8 mouse cellular contexts compared by ENCODE assay signal in the genomic region with DNA sequence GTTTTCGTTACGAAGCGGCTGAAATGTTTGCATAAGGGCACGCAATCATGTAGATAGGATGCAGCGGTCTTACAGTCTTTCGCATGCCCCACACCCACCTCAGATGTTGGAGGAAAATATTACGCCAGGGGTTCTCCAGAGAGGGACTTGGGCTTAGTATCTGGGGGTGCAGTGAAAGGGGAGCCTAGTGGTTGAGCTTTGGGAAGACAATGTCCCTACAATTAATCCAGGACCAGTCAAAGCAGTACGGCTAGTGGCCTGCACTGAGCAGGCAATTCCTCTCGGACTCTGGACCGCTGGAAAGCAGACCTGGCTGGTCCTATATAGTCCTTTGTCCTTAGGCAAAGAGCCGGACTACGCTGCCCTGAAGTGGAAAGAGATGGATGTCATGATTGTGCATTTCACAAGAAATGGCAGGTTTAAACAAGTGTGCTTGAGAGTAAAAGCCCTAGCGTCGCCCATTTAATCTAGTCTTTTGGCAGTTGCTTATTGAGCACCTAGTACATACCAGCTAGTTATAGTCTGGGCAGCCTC. TPM values are rescaled to one million over a fixed set of nuclear protein-coding genes. Genes with fewer than 3 reads are reported as not detected.
A peak's percentile ranks its signal among the peaks of the same experiment; 100 is the strongest.
DNase-seq lines count a peak whose midpoint lies in the region; ATAC-seq lines count a peak whose summit lies in the region.

No protein-coding gene starts in this region.

- WGBS in kidney, embryonic 14.5 days, result 32% methylated on average over 14 of the region's 14 CpGs
- WGBS in hindbrain, embryonic 12.5 days, result 33% methylated on average over 14 of the region's 14 CpGs
- 28% methylated on average over 14 of the region's 14 CpGs for WGBS in midbrain, embryonic 11.5 days

- H3K9me3 ChIP-seq in kidney, embryonic 14.5 days (ENCODE audit: control insufficient read depth, low read length), result no peaks in the 10 kb centered on the region
- H3K9me3 ChIP-seq in hindbrain, embryonic 12.5 days (replicated peaks), result no peaks in the 10 kb centered on the region
- H3K9me3 ChIP-seq in midbrain, embryonic 11.5 days (ENCODE audit: control insufficient read depth, low read length), result no peaks in the 10 kb centered on the region

- peak overlapping the region; percentile 73 for H3K4me3 ChIP-seq in kidney, embryonic 14.5 days (ENCODE audit: low read length)
- H3K4me3 ChIP-seq in hindbrain, embryonic 12.5 days, result peak overlapping the region; percentile 61
- peak overlapping the region; percentile 65 for H3K4me3 ChIP-seq in midbrain, embryonic 11.5 days (ENCODE audit: low read depth, low read length)

- no peak for DNase-seq in kidney, adult 11 months
- DNase-seq in MEL-GATA-1-ER (ENCODE audit: extremely low read depth, low read depth), result peak; percentile 16
- no peak for DNase-seq in midbrain, embryonic 11.5 days (ENCODE audit: low spot score, missing footprints)
- DNase-seq in urinary bladder, postnatal 25 days (ENCODE audit: low spot score), result no peak
- DNase-seq in adrenal gland, adult 8-10 months, result no peak
- no peak for DNase-seq in right cerebral cortex, adult 18-20 months

- H3K9ac ChIP-seq in kidney, embryonic 14.5 days (ENCODE audit: low read depth, low read length), result peak overlapping the region; percentile 53; the same call in 1 of the 2 replicates
- peak overlapping the region; percentile 66 for H3K9ac ChIP-seq in hindbrain, embryonic 12.5 days
- 0 out of 2 replicates have a peak overlapping the region, but pooled peaks have one; percentile 10 for H3K9ac ChIP-seq in midbrain, embryonic 11.5 days (ENCODE audit: low read length)

- peaks cover 21% of the 10 kb centered on the region for H3K36me3 ChIP-seq in kidney, embryonic 14.5 days (ENCODE audit: control insufficient read depth, insufficient read depth, low read length)
- H3K36me3 ChIP-seq in hindbrain, embryonic 12.5 days, result peaks cover 23% of the 10 kb centered on the region
- no peaks in the 10 kb centered on the region for H3K36me3 ChIP-seq in midbrain, embryonic 11.5 days (ENCODE audit: control insufficient read depth, insufficient read depth, low read length)

- no peak for ATAC-seq in kidney, embryonic 14.5 days (ENCODE audit: low FRiP score, low TSS enrichment)
- ATAC-seq in hindbrain, embryonic 12.5 days (ENCODE audit: low FRiP score), result peak; percentile 7
- no peak for ATAC-seq in midbrain, embryonic 11.5 days (ENCODE audit: low FRiP score)

- peak overlapping the region; percentile 82; the same call in 1 of the 2 replicates for H3K27ac ChIP-seq in kidney, embryonic 14.5 days (ENCODE audit: low read depth, low read length)
- H3K27ac ChIP-seq in hindbrain, embryonic 12.5 days, result peak overlapping the region; percentile 98
- H3K27ac ChIP-seq in midbrain, embryonic 11.5 days (ENCODE audit: low read depth, low read length), result peak overlapping the region; percentile 89

- H3K4me1 ChIP-seq in kidney, embryonic 14.5 days (ENCODE audit: control insufficient read depth, insufficient read depth, low read length), result peaks cover 8% of the 10 kb centered on the region; the same call in 1 of the 2 replicates
- H3K4me1 ChIP-seq in hindbrain, embryonic 12.5 days, result peaks cover 49% of the 10 kb centered on the region
- peaks cover 31% of the 10 kb centered on the region for H3K4me1 ChIP-seq in midbrain, embryonic 11.5 days (ENCODE audit: control insufficient read depth, insufficient read depth, low read length)

- peaks cover 44% of the 10 kb centered on the region for H3K27me3 ChIP-seq in kidney, embryonic 14.5 days (ENCODE audit: control insufficient read depth, insufficient read depth, low read length)
- H3K27me3 ChIP-seq in hindbrain, embryonic 12.5 days, result peaks cover 45% of the 10 kb centered on the region
- H3K27me3 ChIP-seq in midbrain, embryonic 11.5 days (ENCODE audit: control insufficient read depth, insufficient read depth, low read length), result peaks cover 15% of the 10 kb centered on the region

- H3K4me2 ChIP-seq in kidney, embryonic 14.5 days (replicated peaks; ENCODE audit: low read depth, low read length), result peak overlapping the region; percentile 98
- H3K4me2 ChIP-seq in hindbrain, embryonic 12.5 days (replicated peaks), result peak overlapping the region; percentile 100
- peak overlapping the region; percentile 100 for H3K4me2 ChIP-seq in midbrain, embryonic 11.5 days

RNA-seq across cellular contexts. Expression of a gene that starts 0.4 kb away (rescaled TPM):
- polyA plus RNA-seq in kidney, embryonic 14.5 days (2014; fragmentation: Nextera tagmentation; extraction: Ambion mirVana), result 14.2 and 18.2 TPM in 2 replicates
- 26.2 and 28.3 TPM in 2 replicates for polyA plus RNA-seq in hindbrain, embryonic 12.5 days (2016; fragmentation: Nextera tagmentation; extraction: Ambion mirVana)
- 20.0 and 25.5 TPM in 2 replicates for polyA plus RNA-seq in midbrain, embryonic 11.5 days (2014; fragmentation: Nextera tagmentation; extraction: Ambion mirVana)
- total RNA-seq in adrenal gland, adult 8-10 months (2022), result 10 to 100 TPM; 11.9 to 16.2 (median 13.2) TPM

RNA-seq across cellular contexts. Expression of a gene that starts 0.6 kb away (rescaled TPM):
- polyA plus RNA-seq in kidney, embryonic 14.5 days (2014; fragmentation: Nextera tagmentation; extraction: Ambion mirVana), result 1.7 and 1.8 TPM in 2 replicates
- polyA plus RNA-seq in hindbrain, embryonic 12.5 days (2016; fragmentation: Nextera tagmentation; extraction: Ambion mirVana), result 33.2 and 34.7 TPM in 2 replicates
- polyA plus RNA-seq in midbrain, embryonic 11.5 days (2014; fragmentation: Nextera tagmentation; extraction: Ambion mirVana), result 10.7 and 11.0 TPM in 2 replicates
- total RNA-seq in adrenal gland, adult 8-10 months (2022), result 10 to 100 TPM in 3 of 4 experiments, 1 to 10 TPM in 1; 7.9 to 14.9 (median 13.1) TPM

RNA-seq across cellular contexts. Expression of a gene that starts 10.9 kb away (rescaled TPM):
- 164 and 165 TPM in 2 replicates for polyA plus RNA-seq in kidney, embryonic 14.5 days (2014; fragmentation: Nextera tagmentation; extraction: Ambion mirVana)
- polyA plus RNA-seq in hindbrain, embryonic 12.5 days (2016; fragmentation: Nextera tagmentation; extraction: Ambion mirVana), result 239 and 261 TPM in 2 replicates
- polyA plus RNA-seq in midbrain, embryonic 11.5 days (2014; fragmentation: Nextera tagmentation; extraction: Ambion mirVana), result 215 and 221 TPM in 2 replicates
- 100 to 1,000 TPM in 2 of 4 experiments, 10 to 100 TPM in 2; 77.2 to 109 (median 89.6) TPM for total RNA-seq in adrenal gland, adult 8-10 months (2022)

RNA-seq across cellular contexts. Expression of a gene that starts 13.3 kb away (rescaled TPM):
- polyA plus RNA-seq in kidney, embryonic 14.5 days (2014; fragmentation: Nextera tagmentation; extraction: Ambion mirVana), result 7.9 and 10.8 TPM in 2 replicates
- polyA plus RNA-seq in hindbrain, embryonic 12.5 days (2016; fragmentation: Nextera tagmentation; extraction: Ambion mirVana), result 7.1 and 7.6 TPM in 2 replicates
- 4.3 and 5.5 TPM in 2 replicates for polyA plus RNA-seq in midbrain, embryonic 11.5 days (2014; fragmentation: Nextera tagmentation; extraction: Ambion mirVana)
- 10 to 100 TPM; 11.7 to 21.1 (median 16.6) TPM for total RNA-seq in adrenal gland, adult 8-10 months (2022)

RNA-seq across cellular contexts. Expression of a gene that starts 22.5 kb away (rescaled TPM):
- polyA plus RNA-seq in kidney, embryonic 14.5 days (2014; fragmentation: Nextera tagmentation; extraction: Ambion mirVana), result 2.7 and 3.5 TPM in 2 replicates
- polyA plus RNA-seq in hindbrain, embryonic 12.5 days (2016; fragmentation: Nextera tagmentation; extraction: Ambion mirVana), result 1.4 and 1.5 TPM in 2 replicates
- polyA plus RNA-seq in midbrain, embryonic 11.5 days (2014; fragmentation: Nextera tagmentation; extraction: Ambion mirVana), result 1.2 and 1.6 TPM in 2 replicates
- 1 to 10 TPM; 1.1 to 2.4 (median 1.5) TPM for total RNA-seq in adrenal gland, adult 8-10 months (2022)

Comparison
In these comparisons a context has a peak if more than half of its experiments do, and no peak if none do; other contexts are left out.
1. H3K9ac ChIP-seq: peak in every context shown above with its lines; median percentile 66 in hindbrain, embryonic 12.5 days; 53 in kidney, embryonic 14.5 days; 10 in midbrain, embryonic 11.5 days.